Mouse (Mus musculus) CH12.LX (cell line): ENCODE data around the gene Disp2.

Source experiments
- EP300 ChIP-seq: IDR thresholded peaks from 2 replicates; pipeline ENCODE4 v1.6.1; 2011; ENCODE audit warnings: low read length, improper control_type of control experiment
- IRF4 ChIP-seq: IDR thresholded peaks from 2 replicates; pipeline ENCODE4 v1.6.1; 2014; ENCODE audit warnings: low read depth, mild to moderate bottlenecking, inconsistent platforms, low read length, improper control_type of control experiment
- MAX ChIP-seq: IDR thresholded peaks from 2 replicates; pipeline ENCODE4 v1.6.1; 2011; ENCODE audit warnings: low read length, improper control_type of control experiment
- POLR2A ChIP-seq: IDR thresholded peaks from 2 replicates; pipeline ENCODE4 v1.6.1; 2011; ENCODE audit warnings: low read depth, mild to moderate bottlenecking, improper control_type of control experiment, low read length
- USF1 ChIP-seq: IDR thresholded peaks from 2 replicates; pipeline ENCODE4 v1.6.1; 2014; ENCODE audit warnings: low read depth, mild to moderate bottlenecking, inconsistent platforms, low read length, improper control_type of control experiment

GRCm38 (mm10) chr2:118775396-118775795 lies 4.1 kb upstream of the Disp2 start:
- TF ChIP-seq IRF4: no peak
- no peak for TF ChIP-seq POLR2A
- TF ChIP-seq MAX: no peak
- no peak for TF ChIP-seq USF1
- TF ChIP-seq EP300: no peak
